Mouse (Mus musculus) liver, adult (tissue): ENCODE results near the gene Denr.

Experiments used
- GATA4 ChIP-seq: IDR thresholded peaks from 2 replicates; pipeline ENCODE4 v1.6.1; 2014; ENCODE audit warnings: mild to moderate bottlenecking, low read length; ENCODE audit not compliant: insufficient replicate concordance

Gene Denr

GRCm38 (mm10) chr5:123977231-123977630, 70.3 kb downstream of the Denr start:
- TF ChIP-seq GATA4: no peak

DNA sequence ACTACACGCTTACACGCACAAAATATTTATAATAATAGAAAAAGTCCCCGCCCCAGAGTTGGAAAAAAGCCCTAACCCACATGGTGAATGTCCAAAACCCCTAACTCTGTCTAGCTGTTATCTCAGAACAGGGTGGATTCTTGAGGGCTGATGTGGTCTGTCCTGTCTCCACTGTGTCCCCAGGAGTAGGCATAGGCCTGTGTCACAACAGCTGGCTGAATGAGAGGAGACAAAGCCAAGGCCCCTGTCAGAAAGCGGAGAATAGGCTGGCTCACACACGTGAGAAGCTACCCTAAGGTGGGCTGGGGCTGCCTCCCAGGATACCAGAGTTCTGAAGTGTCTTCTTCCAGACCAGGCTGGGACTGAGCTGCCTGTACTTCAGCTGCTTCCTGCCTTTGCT, 71.2 kb downstream of the Denr start:
- no peak for TF ChIP-seq GATA4
